Mouse (Mus musculus) inflammation-experienced regulatory T-cells, adult 6 months (primary cell): ENCODE measurements around the gene Fcamr. TPM values are rescaled to one million over a fixed set of nuclear protein-coding genes. Genes with fewer than 3 reads are reported as not detected.

Source experiments
- ATAC-seq: one replicate; pipeline ENCODE4 v1.8.0; 2017
- polyA plus RNA-seq, 3 experiments: library from polyadenylated mRNA; unstranded; fragments of 100-300 nt; shearing (Covaris generic); gene quantifications; one replicate each; pipeline ENCODE4 v1.2.1; 2017

Fcamr gene
- polyA plus RNA-seq, 3 experiments from 2014 or later = 0.19 TPM; not detected in 2

DNA sequence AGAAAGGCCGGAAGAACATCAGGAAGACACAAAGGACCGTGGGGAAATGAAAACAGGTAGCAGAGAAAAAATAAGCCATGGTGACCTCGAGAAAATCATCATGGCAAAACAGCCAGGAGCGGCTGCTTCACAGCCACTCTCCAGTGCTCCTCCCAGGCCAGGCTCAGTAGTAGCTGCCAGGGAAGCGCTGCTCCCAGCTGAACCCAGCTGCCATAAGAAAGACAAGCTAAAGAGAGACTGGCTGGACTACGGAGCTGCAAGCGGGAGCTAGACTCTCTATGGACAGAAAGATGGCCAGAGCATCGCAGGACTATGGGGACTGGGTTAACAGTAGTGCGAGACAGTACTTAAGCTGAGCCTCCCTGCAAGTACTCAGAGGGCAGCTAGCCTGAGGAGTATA lies 54.1 kb downstream of the Fcamr start:
- ATAC-seq = no peak

GRCm38 (mm10) chr1:130855723-130856122 lies 55.0 kb downstream of the Fcamr start:
- ATAC-seq = no peak

DNA sequence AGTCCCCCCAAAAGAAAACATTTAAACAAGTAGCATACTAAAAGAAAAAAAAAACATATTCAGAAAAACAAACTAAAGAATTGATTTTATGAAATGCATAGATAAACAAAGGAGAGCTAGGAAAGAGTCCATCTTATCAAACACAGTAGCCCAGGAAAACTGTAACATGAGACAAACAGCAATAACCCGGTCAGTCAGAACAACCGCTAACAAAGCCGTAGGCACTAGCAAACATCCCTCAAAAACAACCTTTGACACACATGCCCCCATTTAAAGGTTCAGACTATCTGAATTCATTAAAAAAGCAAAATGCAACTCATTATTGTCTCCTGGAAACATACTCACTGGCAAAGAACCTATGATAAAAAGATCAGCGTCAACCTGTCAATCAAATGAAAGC lies 56.8 kb downstream of the Fcamr start:
- no peak for ATAC-seq

GRCm38 (mm10) chr1:130864238-130864637 lies 63.5 kb downstream of the Fcamr start:
- peak; percentile 92 for ATAC-seq

Other genes with a start within 250 kb of the Fcamr start
- not detected for gene Zp3r, start 171.3 kb upstream of the Fcamr start, polyA plus RNA-seq
- gene C4bp, start 139.3 kb upstream of the Fcamr start, polyA plus RNA-seq = under 1 TPM in 1 of 3 experiments, not detected in 2; 0.09 TPM
- gene Gm29427, start 85.1 kb upstream of the Fcamr start, polyA plus RNA-seq = not detected
- 10 to 100 TPM; 15.7 to 23.2 (median 19.5) TPM for gene Yod1, start 83.6 kb upstream of the Fcamr start, polyA plus RNA-seq
- 1 to 10 TPM in 2 of 3 experiments, under 1 TPM in 1; 0.68 to 4.3 (median 2.6) TPM for gene Pfkfb2, start 71.6 kb upstream of the Fcamr start, polyA plus RNA-seq
- gene AA986860, start 68.9 kb upstream of the Fcamr start, polyA plus RNA-seq = under 1 TPM in 1 of 3 experiments, not detected in 2; 0.36 TPM
- under 1 TPM in 1 of 3 experiments, not detected in 2; 0.19 TPM for gene Pigr, start 25.8 kb downstream of the Fcamr start, polyA plus RNA-seq
- 1 to 10 TPM in 2 of 3 experiments, not detected in 1; 2.2 to 2.7 TPM for gene Fcmr, start 64.8 kb downstream of the Fcamr start, polyA plus RNA-seq
- not detected for gene Il24, start 86.6 kb downstream of the Fcamr start, polyA plus RNA-seq
- gene Il20, start 110.5 kb downstream of the Fcamr start, polyA plus RNA-seq = not detected
- under 1 TPM in 1 of 3 experiments, not detected in 2; 0.35 TPM for gene Il19, start 139.2 kb downstream of the Fcamr start, polyA plus RNA-seq
- gene Il10, start 218.9 kb downstream of the Fcamr start, polyA plus RNA-seq = 10 to 100 TPM in 1 of 3 experiments, 1 to 10 TPM in 2; 7.5 to 13.6 (median 8.0) TPM